Mouse (Mus musculus) megakaryocyte, embryonic 14.5 days (primary cell): ENCODE results near the gene Lrrc23.

ENCODE experiments used
- FLI1 ChIP-seq: IDR thresholded peaks from 2 replicates; pipeline ENCODE4 v1.6.1; 2012; ENCODE audit warnings: low read length, inconsistent platforms, mixed read lengths
- GATA1 ChIP-seq: IDR thresholded peaks from 3 replicates; pipeline ENCODE4 v1.6.1; 2012; ENCODE audit warnings: mixed read lengths, low read length, inconsistent platforms, borderline replicate concordance

GRCm38 (mm10) chr6:124796200-124796599 lies 16.7 kb upstream of the Lrrc23 start:
- TF ChIP-seq GATA1: no peak
- no peak for TF ChIP-seq FLI1
